Mouse (Mus musculus) embryo, embryonic 11 days (tissue): ENCODE measurements at regions not wholly inside any gene's neighbourhood (a gene's known extent, or its start where the extent isn't known, plus 50 kb on each side); places are given as distances from the start of the nearest gene placed in this dataset.

Experiments
- DNase-seq: peaks from one replicate; pipeline ENCODE4 v3.0.0-alpha.2; 2015

GRCm38 (mm10) chr2:106318695-106319266 lies 315.4 kb upstream of the Dnajc24 start:
- peak; percentile 23 for DNase-seq

GRCm38 (mm10) chr2:106346781-106347180 lies 343.4 kb upstream of the Dnajc24 start:
- DNase-seq = no peak

GRCm38 (mm10) chr2:106347249-106347648 lies 343.9 kb upstream of the Dnajc24 start:
- no peak for DNase-seq

- no peak for DNase-seq
These were observed 337.5 kb upstream of the Mpped2 start for GRCm38 (mm10) chr2:106355565-106355964.

DNA sequence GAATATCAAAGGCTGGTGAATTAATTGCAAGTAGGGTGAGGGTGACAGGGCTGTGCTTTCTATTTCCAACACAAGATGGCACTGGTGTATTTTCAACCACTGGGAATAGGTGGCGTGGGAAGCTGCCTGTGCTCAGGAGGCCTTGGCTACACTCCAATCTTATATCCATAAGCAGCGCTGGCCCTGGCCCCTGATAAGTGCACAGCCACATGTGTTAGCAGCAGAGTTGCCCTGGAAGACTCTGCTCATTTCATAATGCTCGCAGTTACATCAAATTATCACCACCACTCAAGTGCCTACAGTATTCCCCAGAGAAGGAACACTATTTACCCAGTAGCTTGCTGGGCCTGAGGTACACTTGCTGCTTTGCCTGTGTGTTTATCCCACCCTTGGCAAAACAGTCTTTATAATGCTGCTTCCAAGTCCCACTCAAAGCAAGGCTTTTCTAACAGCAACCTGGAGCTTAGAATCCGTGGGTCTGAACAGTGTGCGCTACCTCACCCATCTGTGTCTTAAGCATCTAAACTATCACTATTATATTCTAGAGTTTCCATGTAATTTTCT lies 337.0 kb upstream of the Mpped2 start:
- peak; percentile 88 for DNase-seq

DNA sequence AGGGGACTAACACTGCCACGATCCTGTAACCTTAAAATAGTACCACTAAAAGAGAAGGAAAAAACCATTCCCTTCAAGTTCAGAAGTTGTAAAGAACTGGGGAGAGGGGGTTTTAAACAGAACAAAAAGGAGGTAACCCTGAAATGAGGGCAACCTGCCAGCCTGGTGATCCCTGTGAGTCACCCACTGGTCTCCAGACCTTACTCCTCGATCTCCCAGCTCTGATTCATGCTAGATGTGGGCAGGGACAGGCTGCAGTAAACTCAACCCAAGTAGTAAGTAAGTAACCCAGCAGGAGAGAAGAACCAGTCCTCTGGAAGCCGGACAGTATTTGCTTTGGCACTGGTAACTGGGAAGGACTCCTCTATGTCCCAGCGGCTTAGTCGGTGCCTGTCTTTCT lies 324.4 kb upstream of the Mpped2 start:
- DNase-seq = no peak

DNA sequence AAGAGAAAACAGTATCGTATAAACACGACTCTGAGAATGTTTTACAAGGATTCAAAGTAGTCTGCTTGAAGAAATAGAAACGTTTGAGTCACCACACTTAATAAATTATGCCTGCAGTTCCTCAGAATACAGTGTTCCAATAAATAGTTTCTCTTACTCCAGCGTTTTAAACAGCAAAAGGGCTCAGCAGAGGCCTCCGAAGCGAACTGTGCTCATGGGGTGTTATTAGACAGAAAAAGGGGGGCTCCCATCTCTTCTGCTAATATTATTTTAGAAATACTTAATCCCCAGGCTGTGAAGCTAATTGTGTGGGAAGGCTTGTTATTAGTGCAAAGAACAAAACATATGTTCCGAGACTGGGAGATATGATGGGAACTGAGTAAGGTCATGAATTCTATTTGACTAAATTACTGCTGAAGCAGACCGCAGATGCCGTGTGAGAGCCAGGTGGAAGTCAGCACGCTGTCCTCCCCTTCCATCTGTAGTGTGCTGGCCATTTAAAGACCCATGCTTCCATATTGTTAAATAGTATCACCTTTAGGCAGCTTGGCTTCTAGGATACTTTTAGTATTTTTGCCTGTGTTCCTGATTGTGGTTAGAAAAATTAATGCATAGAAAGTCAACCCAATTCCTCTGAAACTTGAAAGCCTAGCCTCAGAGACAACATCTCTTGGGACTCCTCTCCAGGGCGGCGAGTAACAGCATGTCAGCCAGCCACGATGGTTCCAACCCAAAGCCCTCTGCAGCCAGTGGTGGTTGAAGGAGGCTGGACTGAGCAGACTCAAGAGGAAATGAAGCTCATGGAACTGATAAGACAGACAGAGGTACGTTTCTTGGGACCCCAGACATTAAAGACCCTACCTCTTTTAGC lies 309.4 kb upstream of the Mpped2 start:
- no peak for DNase-seq

- no peak for DNase-seq
These were observed 308.8 kb upstream of the Mpped2 start for GRCm38 (mm10) chr2:106384286-106384595.

GRCm38 (mm10) chr2:106384842-106385241 lies 308.2 kb upstream of the Mpped2 start:
- no peak for DNase-seq

DNA sequence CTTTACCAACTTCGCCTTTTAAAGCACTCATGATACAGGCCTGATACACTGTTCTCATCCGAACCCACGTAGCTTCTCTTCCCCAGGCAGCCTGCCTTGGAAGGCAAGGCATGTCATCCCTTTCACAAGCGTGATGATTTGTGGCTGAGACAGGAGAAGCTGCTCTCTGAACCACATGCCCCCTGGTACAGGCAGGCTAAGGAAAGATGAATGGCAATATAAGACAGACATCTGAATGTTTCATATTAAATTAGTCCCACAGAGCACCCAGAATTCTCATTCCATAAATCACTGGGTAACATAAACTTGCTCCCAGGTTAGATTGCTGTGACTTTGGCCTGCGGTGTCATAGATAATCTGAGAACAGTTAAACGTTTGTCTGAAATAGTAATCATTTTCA lies 280.9 kb upstream of the Mpped2 start:
- peak; percentile 53 for DNase-seq

- no peak for DNase-seq
These were observed 277.5 kb upstream of the Mpped2 start for GRCm38 (mm10) chr2:106415474-106416019.

DNA sequence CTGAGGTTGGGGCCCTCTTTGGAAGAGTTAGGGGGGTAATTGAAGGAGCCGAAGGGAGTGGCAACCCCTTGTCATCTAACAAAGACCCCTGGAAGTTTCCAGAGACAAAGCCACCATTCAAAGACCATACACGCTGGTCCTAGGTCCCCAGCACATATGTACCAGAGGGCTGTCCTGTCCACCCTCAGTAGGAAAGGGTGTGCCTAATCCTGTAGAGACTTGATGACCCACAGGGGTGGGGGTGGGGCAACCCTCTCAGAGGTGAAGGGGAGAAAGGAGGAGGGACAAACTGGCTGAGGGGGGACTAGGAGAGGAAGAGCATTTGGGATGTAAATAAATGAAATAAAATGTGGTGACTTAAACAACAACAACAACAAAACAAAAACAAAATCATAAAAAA lies 274.9 kb upstream of the Mpped2 start:
- DNase-seq = no peak

GRCm38 (mm10) chr2:106424974-106425373 lies 268.1 kb upstream of the Mpped2 start:
- DNase-seq = peak; percentile 58

DNA sequence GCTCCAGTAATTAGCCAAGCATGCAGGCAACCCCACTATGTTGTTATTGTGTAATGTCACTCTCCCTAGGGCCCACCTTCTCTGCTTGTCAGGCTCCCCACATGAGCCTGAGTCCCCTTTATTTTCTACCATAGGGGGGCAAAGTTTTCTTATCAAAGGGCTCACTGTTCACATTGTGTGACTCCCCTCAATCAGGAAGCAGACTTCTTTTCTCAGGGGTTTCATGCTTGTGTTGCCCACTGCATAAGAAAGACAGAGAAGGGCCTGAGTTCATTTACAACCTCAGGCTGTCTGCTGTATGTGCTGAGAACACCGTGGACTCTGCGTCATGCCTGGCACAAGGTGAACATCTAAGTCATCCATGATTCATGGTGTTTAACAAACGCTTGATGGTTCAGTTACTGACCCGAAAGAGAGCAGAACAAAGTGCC lies 267.6 kb upstream of the Mpped2 start:
- no peak for DNase-seq

DNA sequence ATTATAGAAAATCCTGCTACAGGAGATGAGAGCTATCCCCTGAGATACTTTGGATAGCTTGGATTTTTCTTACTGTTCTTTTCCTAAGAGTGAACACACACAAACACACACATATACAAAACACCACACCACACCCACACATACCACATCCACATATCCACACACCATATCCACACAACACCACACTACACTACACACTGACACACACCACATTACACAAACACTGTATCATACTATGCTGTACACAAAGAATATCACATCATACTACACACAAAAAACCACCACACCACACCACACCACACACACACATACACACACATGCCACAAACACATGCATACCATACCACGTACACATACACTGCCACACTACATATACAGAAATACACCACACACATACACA lies 267.1 kb upstream of the Mpped2 start:
- no peak for DNase-seq

DNA sequence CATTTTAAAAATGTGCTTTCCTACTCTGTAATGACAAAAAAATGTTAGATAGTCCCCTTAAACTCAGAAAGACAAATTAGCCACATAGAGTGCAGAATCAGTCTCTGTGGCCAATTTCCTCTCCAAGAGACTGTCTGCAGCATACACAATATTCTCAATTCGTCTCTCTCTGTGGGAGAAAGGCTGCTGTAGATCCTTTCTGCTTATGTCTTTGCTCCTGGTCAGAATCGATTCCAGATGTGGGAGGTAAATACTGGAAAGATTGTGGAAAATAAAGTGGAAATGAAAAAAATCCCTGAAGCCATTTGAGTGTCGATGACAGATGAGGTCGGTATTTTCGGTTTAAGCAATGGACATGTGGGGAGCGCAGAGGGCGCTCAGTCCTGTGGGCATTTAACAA lies 265.8 kb upstream of the Mpped2 start:
- peak; percentile 70 for DNase-seq

DNA sequence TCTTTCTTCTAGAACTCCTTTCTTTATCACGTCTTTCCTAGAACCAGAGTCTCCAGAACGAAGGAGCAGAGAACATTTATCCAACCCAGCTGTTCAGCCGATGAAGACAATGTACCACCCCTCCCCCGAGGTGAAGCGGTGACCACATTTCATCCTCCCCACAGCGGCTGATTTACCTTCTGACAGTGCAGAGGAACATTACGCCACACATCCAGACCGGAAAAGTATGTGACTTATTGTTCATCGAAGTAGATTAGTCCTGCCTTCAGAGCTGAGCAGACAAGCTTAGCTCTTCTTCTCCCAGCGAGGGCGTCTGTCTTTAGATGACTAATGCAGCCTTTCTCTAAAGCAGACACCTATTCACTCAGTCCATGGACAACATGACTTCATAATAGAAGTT lies 264.2 kb upstream of the Mpped2 start:
- DNase-seq = peak; percentile 49

DNA sequence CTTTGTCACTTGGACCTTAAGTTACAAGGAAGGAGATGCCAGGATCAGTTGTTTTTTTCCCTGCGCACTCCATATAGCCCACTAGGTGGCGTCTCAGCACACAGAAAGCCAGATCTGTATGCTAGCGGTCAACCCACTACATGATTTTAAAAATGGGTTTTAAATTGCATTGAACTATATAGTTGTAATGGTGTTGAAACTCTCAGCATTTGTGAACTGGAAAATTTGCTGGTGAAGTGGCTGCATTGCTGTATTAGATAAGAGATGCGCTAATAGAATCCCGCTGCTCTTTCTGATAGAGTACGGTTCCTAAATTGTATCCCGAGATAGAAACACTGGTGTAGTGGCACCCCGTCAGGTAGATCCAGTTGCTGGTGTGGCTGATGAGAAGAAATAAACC lies 261.9 kb upstream of the Mpped2 start:
- DNase-seq = peak; percentile 77

DNA sequence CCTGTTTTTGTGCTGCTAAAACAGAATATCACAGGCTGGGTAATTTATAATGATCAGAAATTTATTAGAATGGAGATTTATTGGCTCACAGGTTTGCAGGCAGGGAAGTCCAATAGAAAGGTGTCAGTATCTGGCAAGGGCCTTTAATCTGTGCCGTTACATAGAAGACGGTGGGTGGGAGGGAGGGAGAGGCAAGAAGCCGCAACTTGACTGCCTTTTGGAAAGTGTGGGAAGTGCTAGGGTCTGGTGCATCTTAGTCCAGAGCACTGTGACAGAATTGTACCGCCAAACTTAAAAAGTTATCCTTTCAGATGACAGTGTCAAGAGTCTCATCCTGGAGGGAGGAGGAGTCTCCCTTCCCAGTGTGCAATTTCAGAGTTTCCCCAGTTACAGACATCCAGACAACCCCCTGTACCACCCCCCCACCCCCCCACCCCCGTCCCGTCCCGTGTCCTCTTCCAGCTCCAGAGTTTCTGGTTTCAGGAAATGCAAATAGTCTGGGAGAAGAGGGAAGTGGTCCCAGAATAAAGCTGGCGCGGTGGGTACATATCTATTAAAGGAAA lies 261.4 kb upstream of the Mpped2 start:
- DNase-seq = peak; percentile 40

GRCm38 (mm10) chr2:106436136-106436535 lies 256.9 kb upstream of the Mpped2 start:
- peak; percentile 48 for DNase-seq

GRCm38 (mm10) chr2:106454310-106454974 lies 238.6 kb upstream of the Mpped2 start:
- DNase-seq = no peak

GRCm38 (mm10) chr2:106455039-106455438 lies 238.0 kb upstream of the Mpped2 start:
- DNase-seq = no peak

- no peak for DNase-seq
These were observed 237.1 kb upstream of the Mpped2 start for GRCm38 (mm10) chr2:106455972-106456371.
